Mouse (Mus musculus) erythroblast, embryonic 14.5 days (primary cell): ENCODE results near the gene Usp34. TPM values are rescaled to one million over a fixed set of nuclear protein-coding genes. Genes with fewer than 3 reads are reported as not detected.
"Not testable (repeated sequence)": the region's sequence is repeated elsewhere in the genome, so short reads cannot be mapped to it uniquely, and the experiment has no call there.

ENCODE experiments used
- H3K27me3 ChIP-seq: 2 replicates; pipeline ENCODE4 v1.6.1; 2012; ENCODE audit warnings: inconsistent platforms; ENCODE audit not compliant: control insufficient read depth
- H3K36me3 ChIP-seq: 2 replicates; pipeline ENCODE4 v1.6.1; 2012; ENCODE audit warnings: mild to moderate bottlenecking, inconsistent platforms; ENCODE audit not compliant: control insufficient read depth
- H3K4me1 ChIP-seq: 2 replicates; pipeline ENCODE4 v1.6.1; 2012; ENCODE audit warnings: inconsistent platforms; ENCODE audit not compliant: control insufficient read depth
- H3K4me3 ChIP-seq: replicated peaks from 2 replicates; pipeline ENCODE3; 2012; ENCODE audit warnings: moderate library complexity, mild to moderate bottlenecking, inconsistent platforms
- H3K9me3 ChIP-seq: 2 replicates; pipeline ENCODE4 v1.6.1; 2012; ENCODE audit warnings: low read length, inconsistent platforms, mixed read lengths; ENCODE audit not compliant: control insufficient read depth
- GATA1 ChIP-seq: IDR thresholded peaks from 2 replicates; pipeline ENCODE4 v1.6.1; 2012; ENCODE audit warnings: low read length, inconsistent platforms, mixed read lengths
- TAL1 ChIP-seq: IDR thresholded peaks from 3 replicates; pipeline ENCODE4 v1.6.1; 2012; ENCODE audit warnings: low read length, inconsistent platforms, mixed read lengths
- polyA plus RNA-seq: library from polyadenylated mRNA; stranded (reverse); fragments of >175 nt; gene quantifications from 2 replicates; pipeline ENCODE4 v1.2.3, GENCODE M21; 2012

Gene Usp34
- polyA plus RNA-seq, 1 experiment, result 0.13 TPM

GRCm38 (mm10) chr11:23332136-23332535, 25.4 kb downstream of the Usp34 start:
- Histone ChIP-seq H3K27me3 (no peaks in the 10 kb centered on the region), H3K4me1 (no peaks in the 10 kb centered on the region; the same call in 1 of the 2 replicates), H3K36me3 (peaks cover 42% of the 10 kb centered on the region), H3K4me3 (no peak overlapping the region), H3K9me3 (no peaks in the 10 kb centered on the region)
- TF ChIP-seq GATA1, result no peak
- no peak for TF ChIP-seq TAL1

- H3K4me3 ChIP-seq, result no peak overlapping the region
- no peaks in the 10 kb centered on the region; the same call in 1 of the 2 replicates for H3K4me1 ChIP-seq
- TF ChIP-seq GATA1 (no peak), TAL1 (no peak)
- peaks cover 56% of the 10 kb centered on the region for H3K36me3 ChIP-seq
- H3K27me3 ChIP-seq, result no peaks in the 10 kb centered on the region
- H3K9me3 ChIP-seq, result no peaks in the 10 kb centered on the region
Observed at GRCm38 (mm10) chr11:23335160-23335559, 28.5 kb downstream of the Usp34 start.

- not testable (repeated sequence) for H3K4me3 ChIP-seq, H3K27me3 ChIP-seq, H3K9me3 ChIP-seq, H3K4me1 ChIP-seq
- H3K36me3 ChIP-seq, result peaks cover 72% of the 10 kb centered on the region
Observed at GRCm38 (mm10) chr11:23357226-23357625, 50.5 kb downstream of the Usp34 start.

- not testable (repeated sequence) for H3K4me1 ChIP-seq, H3K9me3 ChIP-seq, H3K27me3 ChIP-seq, H3K4me3 ChIP-seq
- peaks cover 77% of the 10 kb centered on the region for H3K36me3 ChIP-seq
Observed at GRCm38 (mm10) chr11:23359687-23360235, 53.1 kb downstream of the Usp34 start.

GRCm38 (mm10) chr11:23362305-23362704, 55.6 kb downstream of the Usp34 start:
- H3K27me3 ChIP-seq, result no peaks in the 10 kb centered on the region
- H3K36me3 ChIP-seq, result peaks cover 76% of the 10 kb centered on the region
- TF ChIP-seq GATA1 (no peak), TAL1 (no peak)
- H3K9me3 ChIP-seq, result no peaks in the 10 kb centered on the region
- H3K4me3 ChIP-seq, result no peak overlapping the region
- H3K4me1 ChIP-seq, result no peaks in the 10 kb centered on the region

GRCm38 (mm10) chr11:23364348-23364747, 57.7 kb downstream of the Usp34 start:
- Histone ChIP-seq H3K4me1 (no peaks in the 10 kb centered on the region), H3K27me3 (no peaks in the 10 kb centered on the region), H3K36me3 (peaks cover 77% of the 10 kb centered on the region), H3K4me3 (no peak overlapping the region), H3K9me3 (no peaks in the 10 kb centered on the region)
- no peak for TF ChIP-seq TAL1
- no peak for TF ChIP-seq GATA1

GRCm38 (mm10) chr11:23372032-23372431, 65.3 kb downstream of the Usp34 start:
- H3K36me3 ChIP-seq, result peaks cover 75% of the 10 kb centered on the region
- TF ChIP-seq TAL1, result no peak
- TF ChIP-seq GATA1, result no peak

GRCm38 (mm10) chr11:23372490-23372889, 65.8 kb downstream of the Usp34 start:
- H3K4me3 ChIP-seq, result no peak overlapping the region
- no peaks in the 10 kb centered on the region for H3K4me1 ChIP-seq

More at GRCm38 (mm10) chr11:23372032-23372431, 65.3 kb downstream of the Usp34 start:
- Histone ChIP-seq H3K27me3 (no peaks in the 10 kb centered on the region), H3K4me3 (no peak overlapping the region), H3K9me3 (no peaks in the 10 kb centered on the region), H3K4me1 (no peaks in the 10 kb centered on the region)

GRCm38 (mm10) chr11:23380055-23380454, 73.4 kb downstream of the Usp34 start:
- no peaks in the 10 kb centered on the region for H3K9me3 ChIP-seq
- H3K27me3 ChIP-seq, result no peaks in the 10 kb centered on the region
- no peak for TF ChIP-seq TAL1
- no peak for TF ChIP-seq GATA1
- no peak overlapping the region for H3K4me3 ChIP-seq
- no peaks in the 10 kb centered on the region for H3K4me1 ChIP-seq
- H3K36me3 ChIP-seq, result peaks cover 67% of the 10 kb centered on the region

More at GRCm38 (mm10) chr11:23372490-23372889, 65.8 kb downstream of the Usp34 start:
- H3K27me3 ChIP-seq, result no peaks in the 10 kb centered on the region
- TF ChIP-seq GATA1 (no peak), TAL1 (no peak)
- H3K36me3 ChIP-seq, result peaks cover 75% of the 10 kb centered on the region
- no peaks in the 10 kb centered on the region for H3K9me3 ChIP-seq

- no peaks in the 10 kb centered on the region for H3K4me1 ChIP-seq
- H3K9me3 ChIP-seq, result no peaks in the 10 kb centered on the region
- peaks cover 65% of the 10 kb centered on the region for H3K36me3 ChIP-seq
- H3K4me3 ChIP-seq, result no peak overlapping the region
- no peaks in the 10 kb centered on the region for H3K27me3 ChIP-seq
- TF ChIP-seq GATA1 (no peak), TAL1 (no peak)
Observed at GRCm38 (mm10) chr11:23380595-23380994, 73.9 kb downstream of the Usp34 start.
